Mouse (Mus musculus): ENCODE results near the gene Pi4kb.
A peak's percentile ranks its signal among the peaks of the same experiment; 100 is the strongest.
"Not testable (repeated sequence)": the region's sequence is repeated elsewhere in the genome, so short reads cannot be mapped to it uniquely, and the experiment has no call there.

Pi4kb gene

GRCm38 (mm10) chr3:95015337-95015872 is 40.9 kb downstream of the Pi4kb start, which contains the start of gene Zfp687:
Zfp687 (minus strand) TSS chr3:95015448.
- DNase-seq (ENCODE audit: low spot score) = peak; percentile 99

GRCm38 (mm10) chr3:95015891-95016531 is 41.5 kb downstream of the Pi4kb start:
- peak; percentile 97 for DNase-seq (ENCODE audit: low spot score)

- DNase-seq (ENCODE audit: low spot score) = no peak
Measured at GRCm38 (mm10) chr3:95016532-95017056, 42.1 kb downstream of the Pi4kb start.

- no peak for DNase-seq (ENCODE audit: low spot score)
Measured at GRCm38 (mm10) chr3:95018741-95019140, 44.2 kb downstream of the Pi4kb start.

GRCm38 (mm10) chr3:95020956-95021355 is 46.4 kb downstream of the Pi4kb start:
- DNase-seq (ENCODE audit: low spot score) = not testable (repeated sequence)

GRCm38 (mm10) chr3:95024551-95024950 is 50.0 kb downstream of the Pi4kb start:
- DNase-seq (ENCODE audit: low spot score) = no peak

GRCm38 (mm10) chr3:95025202-95025601 is 50.7 kb downstream of the Pi4kb start:
- DNase-seq (ENCODE audit: low spot score) = no peak

GRCm38 (mm10) chr3:95027057-95027645 is 52.6 kb downstream of the Pi4kb start:
- DNase-seq (ENCODE audit: low spot score) = no peak

- DNase-seq (ENCODE audit: low spot score) = no peak
Measured at GRCm38 (mm10) chr3:95027701-95028100, 53.2 kb downstream of the Pi4kb start.

- no peak for DNase-seq (ENCODE audit: low spot score)
Measured at GRCm38 (mm10) chr3:95028603-95029002, 54.1 kb downstream of the Pi4kb start.

GRCm38 (mm10) chr3:95029291-95029827 is 54.8 kb downstream of the Pi4kb start:
- DNase-seq (ENCODE audit: low spot score) = not testable (repeated sequence)

- DNase-seq (ENCODE audit: low spot score) = no peak
Measured at GRCm38 (mm10) chr3:95029953-95030352, 55.4 kb downstream of the Pi4kb start.

- DNase-seq (ENCODE audit: low spot score) = no peak
Measured at GRCm38 (mm10) chr3:95041625-95042024, 67.1 kb downstream of the Pi4kb start.

GRCm38 (mm10) chr3:95042166-95042837 is 67.8 kb downstream of the Pi4kb start, which contains the start of gene Psmd4:
Psmd4 (minus strand) TSS chr3:95042614.
- DNase-seq (ENCODE audit: low spot score) = peak; percentile 97

GRCm38 (mm10) chr3:95042838-95043229 is 68.3 kb downstream of the Pi4kb start:
- DNase-seq (ENCODE audit: low spot score) = no peak

- no peak for DNase-seq (ENCODE audit: low spot score)
Measured at GRCm38 (mm10) chr3:95043251-95043650, 68.7 kb downstream of the Pi4kb start.

GRCm38 (mm10) chr3:95046462-95047057 is 72.0 kb downstream of the Pi4kb start:
- DNase-seq (ENCODE audit: low spot score) = peak; percentile 66

GRCm38 (mm10) chr3:95047914-95048313 is 73.4 kb downstream of the Pi4kb start:
- DNase-seq (ENCODE audit: low spot score) = no peak

- DNase-seq (ENCODE audit: low spot score) = peak; percentile 67
Measured at GRCm38 (mm10) chr3:95052959-95053358, 78.4 kb downstream of the Pi4kb start.

GRCm38 (mm10) chr3:95053701-95054100 is 79.2 kb downstream of the Pi4kb start:
- DNase-seq (ENCODE audit: low spot score) = peak; percentile 66

GRCm38 (mm10) chr3:95054481-95055260 is 80.1 kb downstream of the Pi4kb start:
- peak; percentile 57 for DNase-seq (ENCODE audit: low spot score)
